ENCODE assay signal across 12 mouse cellular contexts in the genomic region with DNA sequence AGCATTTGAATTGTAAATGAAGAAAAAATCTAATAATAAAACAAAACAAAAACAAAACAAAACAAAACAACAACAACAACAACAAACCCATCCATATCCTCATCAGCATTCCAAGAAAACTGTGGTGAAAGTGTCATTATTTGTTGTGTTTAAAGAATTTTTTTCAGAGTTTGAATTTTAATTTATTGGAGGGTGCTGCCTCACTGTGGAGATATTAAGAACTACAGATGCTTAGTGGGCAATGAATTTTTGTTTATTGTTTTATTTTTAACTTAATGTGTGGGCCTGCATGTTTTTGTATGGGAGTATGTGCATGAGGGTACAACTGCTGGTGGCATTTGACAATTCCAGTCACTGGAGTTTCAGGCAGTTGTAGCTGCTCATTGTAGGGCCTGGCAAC.
A peak's percentile ranks its signal among the peaks of the same experiment; 100 is the strongest.
DNase-seq lines count a peak whose midpoint lies in the region; ATAC-seq and TF ChIP-seq lines count a peak whose summit lies in the region.
"Had no signal": no experiment of that assay in that cellular context is flagged by ENCODE, and none has a peak within 500 bp of the region (broad histone marks: within the 10 kb centered on the region; RNA-seq: fewer than 3 reads in every experiment).

No protein-coding gene starts in this region.

- no peak overlapping the region for H3K27ac ChIP-seq in hindbrain, postnatal 0 days
- no peak overlapping the region for H3K27ac ChIP-seq in hindbrain, embryonic 10.5 days
- H3K27ac ChIP-seq in lung, embryonic 14.5 days (ENCODE audit: low read depth) = no peak overlapping the region
- H3K27ac ChIP-seq: kidney, embryonic 15.5 days; lung, embryonic 15.5 days; midbrain, embryonic 15.5 days had no signal

- no peak overlapping the region for H3K9ac ChIP-seq in hindbrain, postnatal 0 days (replicated peaks; ENCODE audit: low read length)
- H3K9ac ChIP-seq in lung, embryonic 14.5 days = no peak overlapping the region
- H3K9ac ChIP-seq: kidney, embryonic 15.5 days; lung, embryonic 15.5 days; midbrain, embryonic 15.5 days had no signal

- DNase-seq in cerebellum, postnatal 10 days = peak; percentile 19 to 65
- no peak for DNase-seq in cerebellum, adult 9-11 months
- peak; percentile 35 for DNase-seq in hindbrain, postnatal 0 days (ENCODE audit: low spot score)
- no peak for DNase-seq in hindbrain, embryonic 10.5 days (ENCODE audit: low spot score)
- peak; percentile 18 for DNase-seq in lung, embryonic 14.5 days
- DNase-seq in lung, postnatal 36 days = no peak
- DNase-seq in retina, postnatal 1 day = peak; percentile 4
- no peak for DNase-seq in spleen, adult 12 weeks (ENCODE audit: low spot score)
- DNase-seq: adrenal gland, postnatal 14 days had no signal

- no peaks in the 10 kb centered on the region for H3K36me3 ChIP-seq in hindbrain, postnatal 0 days (ENCODE audit: insufficient read depth, low read length)
- no peaks in the 10 kb centered on the region for H3K36me3 ChIP-seq in hindbrain, embryonic 10.5 days
- no peaks in the 10 kb centered on the region for H3K36me3 ChIP-seq in lung, embryonic 14.5 days (ENCODE audit: insufficient read depth)
- H3K36me3 ChIP-seq: kidney, embryonic 15.5 days; lung, embryonic 15.5 days; midbrain, embryonic 15.5 days had no signal

- 0 out of 2 replicates have a peak, but pooled peaks have one; percentile 40 for ATAC-seq in hindbrain, postnatal 0 days
- ATAC-seq in lung, embryonic 14.5 days (ENCODE audit: insufficient read depth) = no peak
- ATAC-seq: midbrain, embryonic 15.5 days had no signal

- H3K4me2 ChIP-seq in hindbrain, postnatal 0 days (ENCODE audit: low read depth, low read length) = no peak overlapping the region
- no peak overlapping the region for H3K4me2 ChIP-seq in lung, embryonic 14.5 days
- H3K4me2 ChIP-seq: kidney, embryonic 15.5 days; lung, embryonic 15.5 days; midbrain, embryonic 15.5 days had no signal

- no peaks in the 10 kb centered on the region for H3K27me3 ChIP-seq in hindbrain, postnatal 0 days (ENCODE audit: insufficient read depth, low read length)
- no peaks in the 10 kb centered on the region for H3K27me3 ChIP-seq in hindbrain, embryonic 10.5 days (ENCODE audit: insufficient read depth, poor library complexity, severe bottlenecking)
- no peaks in the 10 kb centered on the region for H3K27me3 ChIP-seq in lung, embryonic 14.5 days (ENCODE audit: insufficient read depth, low read length)
- H3K27me3 ChIP-seq: kidney, embryonic 15.5 days; lung, embryonic 15.5 days; midbrain, embryonic 15.5 days had no signal

- no peaks in the 10 kb centered on the region for H3K4me1 ChIP-seq in hindbrain, postnatal 0 days (ENCODE audit: insufficient read depth, low read length)
- H3K4me1 ChIP-seq in hindbrain, embryonic 10.5 days (replicated peaks) = no peaks in the 10 kb centered on the region
- H3K4me1 ChIP-seq in lung, embryonic 14.5 days (ENCODE audit: insufficient read depth) = no peaks in the 10 kb centered on the region
- H3K4me1 ChIP-seq: kidney, embryonic 15.5 days; lung, embryonic 15.5 days; midbrain, embryonic 15.5 days had no signal

- TF ChIP-seq CTCF in hindbrain, postnatal 0 days (IDR thresholded peaks at IDR 0.05; ENCODE audit: low read depth) = peak; percentile 58
- TF ChIP-seq CTCF in lung, embryonic 14.5 days (IDR thresholded peaks at IDR 0.05; ENCODE audit: low read depth) = peak; percentile 33

- H3K9me3 ChIP-seq in hindbrain, postnatal 0 days (ENCODE audit: low read length) = no peaks in the 10 kb centered on the region
- no peaks in the 10 kb centered on the region for H3K9me3 ChIP-seq in hindbrain, embryonic 10.5 days
- no peaks in the 10 kb centered on the region for H3K9me3 ChIP-seq in lung, embryonic 14.5 days (ENCODE audit: low read depth, low read length)
- H3K9me3 ChIP-seq: kidney, embryonic 15.5 days; lung, embryonic 15.5 days; midbrain, embryonic 15.5 days had no signal

- H3K4me3 ChIP-seq in hindbrain, postnatal 0 days (ENCODE audit: low read length) = no peak overlapping the region
- no peak overlapping the region for H3K4me3 ChIP-seq in hindbrain, embryonic 10.5 days
- no peak overlapping the region for H3K4me3 ChIP-seq in lung, embryonic 14.5 days (ENCODE audit: low read depth, low read length)
- H3K4me3 ChIP-seq: kidney, embryonic 15.5 days; lung, embryonic 15.5 days; midbrain, embryonic 15.5 days had no signal

Comparison
In these comparisons a context has a peak if more than half of its experiments do, and no peak if none do; other contexts are left out.
1. DNase-seq: peak in cerebellum, postnatal 10 days (2 of 2), hindbrain, postnatal 0 days (single experiment), lung, embryonic 14.5 days (single experiment) and retina, postnatal 1 day (single experiment); none in cerebellum, adult 9-11 months (single experiment), hindbrain, embryonic 10.5 days (single experiment), lung, postnatal 36 days (single experiment) and spleen, adult 12 weeks (single experiment).